Mouse (Mus musculus) stomach, postnatal 0 days (tissue): ENCODE data around the gene Olfr954. TPM values are rescaled to one million over a fixed set of nuclear protein-coding genes. Genes with fewer than 3 reads are reported as not detected.

ENCODE experiments used
- ATAC-seq: fragments of 200-750 bp; cut with Nextera tagmentation; 2 replicates; pipeline ENCODE4 v1.8.0; 2017; ENCODE audit not compliant: low FRiP score, low TSS enrichment
- DNase-seq: peaks from one replicate; pipeline ENCODE4 v3.0.0-alpha.2; 2016; ENCODE audit warnings: low spot score
- H3K27ac ChIP-seq: fragments of 300-500 bp; sonication (generic); replicated peaks from 2 replicates; pipeline ENCODE4 v1.5.1; 2014; ENCODE audit warnings: mild to moderate bottlenecking, control low read depth
- H3K27me3 ChIP-seq: fragments of 300-500 bp; sonication (generic); 2 replicates; pipeline ENCODE4 v1.6.1; 2014; ENCODE audit warnings: low read length; ENCODE audit not compliant: control insufficient read depth, insufficient read depth
- H3K36me3 ChIP-seq: fragments of 300-500 bp; sonication (generic); 2 replicates; pipeline ENCODE4 v1.6.1; 2014; ENCODE audit warnings: low read length, mixed read lengths; ENCODE audit not compliant: control insufficient read depth, insufficient read depth
- H3K4me1 ChIP-seq: fragments of 300-500 bp; sonication (generic); replicated peaks from 2 replicates; pipeline ENCODE4 v1.6.1; 2014; ENCODE audit warnings: antibody characterized with exemption; ENCODE audit not compliant: control insufficient read depth, insufficient read depth
- H3K4me2 ChIP-seq: fragments of 300-500 bp; sonication (generic); replicated peaks from 2 replicates; pipeline ENCODE4 v1.6.1; 2014; ENCODE audit warnings: low read depth, mild to moderate bottlenecking, control low read depth, moderate library complexity
- H3K4me3 ChIP-seq: fragments of 300-500 bp; sonication (generic); 2 replicates; pipeline ENCODE4 v1.5.1; 2014; ENCODE audit warnings: low read depth, low read length, control low read depth
- H3K9ac ChIP-seq: fragments of 300-500 bp; sonication (generic); 2 replicates; pipeline ENCODE4 v1.6.1; 2014; ENCODE audit warnings: mild to moderate bottlenecking, low read length, control low read depth, mixed read lengths
- H3K9me3 ChIP-seq: fragments of 300-500 bp; sonication (generic); 2 replicates; pipeline ENCODE4 v1.6.1; 2016; ENCODE audit warnings: low read length; ENCODE audit not compliant: control insufficient read depth
- CTCF ChIP-seq: IDR thresholded peaks from 2 replicates; pipeline ENCODE4 v1.5.1; 2016; ENCODE audit warnings: antibody characterized with exemption, low read depth, mild to moderate bottlenecking, moderate library complexity
- EP300 ChIP-seq: optimal IDR thresholded peaks from 2 replicates; pipeline ENCODE3; 2016; ENCODE audit warnings: antibody characterized with exemption
- WGBS: fragments of 180-500 bp; shearing (Covaris S2); extraction: QIAGEN DNeasy Blood & Tissue Kit; methylation state at CpG from one replicate; pipeline ENCODE4 v1.1.7; 2014; 5-methylcytosine and 5-hydroxymethylcytosine counted together
- polyA plus RNA-seq: library from polyadenylated mRNA; unstranded; fragments of >200 nt; fragmentation: Nextera tagmentation; extraction: Ambion mirVana; gene quantifications from 2 replicates; pipeline ENCODE4 v1.2.1, GENCODE M21; 2015

Olfr954 gene
- polyA plus RNA-seq: 0.02 TPM in 1 of 2 replicates, not detected in the other

- Histone ChIP-seq H3K27me3 (no peaks in the 10 kb centered on the region), H3K4me3 (no peak within 1 kb of the TSS), H3K4me2 (no peak within 1 kb of the TSS), H3K4me1 (no peaks in the 10 kb centered on the region), H3K9me3 (no peaks in the 10 kb centered on the region), H3K27ac (no peak within 1 kb of the TSS), H3K9ac (no peak within 1 kb of the TSS), H3K36me3 (no peaks in the 10 kb centered on the region)
- TF ChIP-seq EP300 (no peak), CTCF (no peak)
- DNase-seq (no peak), ATAC-seq (no peak)
- WGBS: 80% methylated on average over 6 of the region's 6 CpGs
These were observed at the start of gene Olfr954 for GRCm38 (mm10) chr9:39456401-39456800. TSS of gene Olfr954 (plus strand) at chr9:39456701.

- H3K4me3 ChIP-seq: no peak within 1 kb of the TSS
- TF ChIP-seq EP300: no peak
- TF ChIP-seq CTCF: no peak
- H3K4me2 ChIP-seq: no peak within 1 kb of the TSS
- no peaks in the 10 kb centered on the region for H3K9me3 ChIP-seq
- no peaks in the 10 kb centered on the region for H3K4me1 ChIP-seq
- H3K27me3 ChIP-seq: no peaks in the 10 kb centered on the region
- ATAC-seq: no peak
- H3K9ac ChIP-seq: no peak within 1 kb of the TSS
- H3K27ac ChIP-seq: no peak within 1 kb of the TSS
- no peaks in the 10 kb centered on the region for H3K36me3 ChIP-seq
- DNase-seq: no peak
These were observed 29.5 kb upstream of the Olfr954 start, which contains the start of gene Olfr952 for GRCm38 (mm10) chr9:39427048-39427447. TSS of gene Olfr952 (minus strand) at chr9:39427148.

DNA sequence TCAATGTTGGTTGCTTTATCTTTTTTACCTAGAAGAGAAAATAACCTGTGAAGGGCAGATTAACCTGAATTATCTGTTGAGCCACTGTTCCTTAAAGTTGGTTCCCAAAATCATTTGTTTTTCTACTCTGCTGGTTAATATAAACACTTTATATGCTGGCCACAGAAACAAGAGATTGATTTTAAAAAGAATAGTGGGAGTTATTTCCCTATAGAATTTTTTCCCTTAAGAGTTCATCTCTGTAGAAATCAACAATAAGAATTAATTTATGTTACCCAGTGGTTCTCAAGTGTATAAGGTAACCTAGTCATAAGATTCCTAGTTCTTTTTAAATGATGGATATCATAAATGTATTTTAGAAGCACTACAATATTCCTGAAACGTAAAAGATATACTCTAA is 15.3 kb downstream of the Olfr954 start, which contains the start of gene Olfr955:
Gene Olfr955 (minus strand): TSS at position 101 of the 400 bp plus-strand sequence.
- Histone ChIP-seq H3K9me3 (no peaks in the 10 kb centered on the region), H3K27me3 (no peaks in the 10 kb centered on the region), H3K36me3 (no peaks in the 10 kb centered on the region), H3K4me3 (no peak within 1 kb of the TSS), H3K4me2 (no peak within 1 kb of the TSS), H3K27ac (no peak within 1 kb of the TSS), H3K9ac (no peak within 1 kb of the TSS), H3K4me1 (no peaks in the 10 kb centered on the region)
- WGBS: 40% methylated on average over 1 of the region's 1 CpGs
- no peak for ATAC-seq
- no peak for DNase-seq
- TF ChIP-seq EP300: no peak
- TF ChIP-seq CTCF: no peak

GRCm38 (mm10) chr9:39493895-39494294 is 37.4 kb downstream of the Olfr954 start, which contains the start of gene Olfr44:
TSS of gene Olfr44 (minus strand) at chr9:39493995.
- WGBS: 81% methylated on average over 2 of the region's 2 CpGs
- Histone ChIP-seq H3K9ac (no peak within 1 kb of the TSS), H3K4me1 (no peaks in the 10 kb centered on the region), H3K4me3 (no peak within 1 kb of the TSS), H3K9me3 (no peaks in the 10 kb centered on the region), H3K27ac (no peak within 1 kb of the TSS), H3K27me3 (no peaks in the 10 kb centered on the region), H3K36me3 (no peaks in the 10 kb centered on the region), H3K4me2 (no peak within 1 kb of the TSS)
- no peak for DNase-seq
- no peak for ATAC-seq
- TF ChIP-seq CTCF: no peak
- no peak for TF ChIP-seq EP300

DNA sequence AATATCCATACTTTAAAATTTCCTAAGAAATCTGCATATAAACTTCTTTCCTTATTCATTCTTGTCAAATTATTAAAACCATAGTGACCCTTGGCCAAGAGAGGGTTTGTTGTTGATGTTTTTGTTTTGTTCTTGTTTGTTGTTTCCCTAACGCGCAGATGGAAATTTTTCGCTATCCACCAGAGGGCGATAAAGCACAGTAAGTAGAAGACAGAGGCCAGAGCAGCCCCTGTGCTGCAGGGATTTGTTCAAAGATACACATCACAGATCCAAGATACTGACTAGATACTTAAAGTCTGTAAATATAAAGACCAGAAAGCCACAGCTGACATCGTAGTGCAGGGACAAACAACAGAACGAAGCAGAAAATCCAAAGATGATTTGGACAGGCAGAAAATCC is 52.5 kb downstream of the Olfr954 start:
- H3K27me3 ChIP-seq: no peaks in the 10 kb centered on the region

DNA sequence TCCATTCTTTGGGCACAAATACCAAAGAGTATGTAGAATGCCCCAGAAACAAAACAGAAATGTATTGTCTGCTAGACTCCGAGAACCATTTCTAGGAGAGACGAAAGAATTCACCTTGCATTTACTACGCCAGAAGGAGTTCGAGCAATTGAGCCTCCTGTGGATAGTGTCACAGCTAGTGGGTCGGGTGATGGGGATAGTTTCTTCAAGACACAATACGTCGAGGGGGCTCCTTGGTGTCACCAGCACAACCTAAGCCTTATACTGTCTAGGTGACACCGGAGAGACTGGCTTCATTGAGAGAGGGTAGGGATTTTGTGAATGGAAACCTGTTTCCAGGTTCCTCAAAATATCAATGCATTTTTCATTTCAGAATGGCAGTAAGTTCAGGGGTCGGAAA is 52.9 kb downstream of the Olfr954 start:
- no peaks in the 10 kb centered on the region for H3K36me3 ChIP-seq
- H3K9ac ChIP-seq: no peak overlapping the region
- WGBS: 77% methylated on average over 9 of the region's 9 CpGs
- H3K4me3 ChIP-seq: no peak overlapping the region
- no peaks in the 10 kb centered on the region for H3K27me3 ChIP-seq
- ATAC-seq: no peak
- TF ChIP-seq CTCF (no peak), EP300 (no peak)
- DNase-seq: no peak
- no peak overlapping the region for H3K27ac ChIP-seq
- no peaks in the 10 kb centered on the region for H3K4me1 ChIP-seq
- no peak overlapping the region for H3K4me2 ChIP-seq
- no peaks in the 10 kb centered on the region for H3K9me3 ChIP-seq

More for the DNA sequence above, 52.5 kb downstream of the Olfr954 start:
- Histone ChIP-seq H3K4me3 (no peak overlapping the region), H3K4me2 (no peak overlapping the region), H3K36me3 (no peaks in the 10 kb centered on the region), H3K9ac (no peak overlapping the region), H3K27ac (no peak overlapping the region), H3K4me1 (no peaks in the 10 kb centered on the region), H3K9me3 (no peaks in the 10 kb centered on the region)
- 7% methylated on average over 6 of the region's 6 CpGs for WGBS
- peak; percentile 80 for TF ChIP-seq CTCF
- no peak for TF ChIP-seq EP300
- DNase-seq (peak; percentile 29), ATAC-seq (no peak)

Other genes with a start within 250 kb of the Olfr954 start
- gene Olfr1537, start 206.7 kb upstream of the Olfr954 start, polyA plus RNA-seq: not detected in 2 replicates
- gene Olfr945, start 179.9 kb upstream of the Olfr954 start, polyA plus RNA-seq: not detected in 2 replicates
- not detected in 2 replicates for gene Olfr948, start 130.7 kb upstream of the Olfr954 start, polyA plus RNA-seq
- not detected in 2 replicates for gene Olfr951, start 69.3 kb upstream of the Olfr954 start, polyA plus RNA-seq
- not detected in 2 replicates for gene Olfr952, start 29.6 kb upstream of the Olfr954 start, polyA plus RNA-seq
- gene Olfr955, start 15.2 kb downstream of the Olfr954 start, polyA plus RNA-seq: not detected in 2 replicates
- gene Olfr44, start 37.3 kb downstream of the Olfr954 start, polyA plus RNA-seq: not detected in 2 replicates
- not detected in 2 replicates for gene Olfr957, start 59.1 kb downstream of the Olfr954 start, polyA plus RNA-seq
- not detected in 2 replicates for gene Olfr958, start 97.4 kb downstream of the Olfr954 start, polyA plus RNA-seq
- not detected in 2 replicates for gene Olfr959, start 118.9 kb downstream of the Olfr954 start, polyA plus RNA-seq
- 10.6 and 12.5 TPM in 2 replicates for gene AW551984, start 147.7 kb downstream of the Olfr954 start, polyA plus RNA-seq
- not detected in 2 replicates for gene Olfr148, start 154.0 kb downstream of the Olfr954 start, polyA plus RNA-seq
- gene Olfr960, start 164.7 kb downstream of the Olfr954 start, polyA plus RNA-seq: not detected in 2 replicates
- gene Olfr961, start 188.4 kb downstream of the Olfr954 start, polyA plus RNA-seq: not detected in 2 replicates
- gene Olfr963, start 210.5 kb downstream of the Olfr954 start, polyA plus RNA-seq: not detected in 2 replicates